Mouse (Mus musculus): Measurements from ENCODE around the gene Oaz1. TPM values are rescaled to one million over a fixed set of nuclear protein-coding genes. Genes with fewer than 3 reads are reported as not detected.
A peak's percentile ranks its signal among the peaks of the same experiment; 100 is the strongest.

Oaz1 gene
- polyA plus RNA-seq, 1 experiment from 2014 or later: 1,351 TPM

DNA sequence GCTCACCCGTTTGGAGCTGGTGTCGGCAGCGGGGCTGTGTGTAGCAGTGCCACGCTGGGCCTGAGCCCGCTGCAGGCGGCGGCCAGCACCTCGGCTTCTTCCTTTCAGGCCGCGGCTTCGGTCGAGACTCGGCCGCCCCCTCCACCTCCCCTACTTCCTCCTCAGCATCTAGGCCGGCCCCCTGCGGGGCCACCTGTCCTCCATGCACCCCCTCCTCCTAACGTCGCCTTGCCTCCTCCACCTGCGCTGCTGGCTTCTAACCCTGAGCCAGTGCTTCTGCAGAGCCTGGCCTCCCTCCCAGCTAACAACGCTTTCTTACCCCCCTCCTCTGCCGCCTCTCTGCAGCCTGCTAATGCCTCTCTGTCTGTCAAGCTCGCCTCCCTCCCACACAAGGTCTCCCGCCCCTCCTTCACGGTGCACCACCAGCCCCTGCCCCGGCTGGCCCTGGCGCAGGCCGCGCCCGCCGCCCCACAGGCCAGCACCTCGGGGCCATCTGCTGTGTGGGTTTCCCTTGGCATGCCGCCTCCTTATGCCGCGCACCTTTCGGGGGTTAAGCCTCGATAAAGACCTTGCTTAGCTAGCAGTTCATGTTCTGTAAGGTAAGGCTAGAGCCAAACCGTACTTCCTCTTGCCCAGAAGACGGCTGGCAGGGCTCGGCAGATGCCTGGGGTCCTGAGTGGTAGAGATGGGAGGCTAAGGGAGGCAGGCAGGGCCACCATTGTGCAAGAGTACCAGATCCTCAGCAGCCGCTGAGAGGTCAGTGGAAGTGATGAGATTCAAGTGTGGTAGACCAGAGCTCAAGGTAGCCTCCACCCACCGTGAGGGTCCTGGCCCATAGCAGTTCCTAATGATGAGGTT is 34.1 kb upstream of the Oaz1 start:
- Histone ChIP-seq H3K4me3 (replicated peaks; ENCODE audit: low read length) (no peak overlapping the region), H3K4me2 (ENCODE audit: low read length) (no peak overlapping the region), H3K27me3 (replicated peaks; ENCODE audit: control insufficient read depth, insufficient read depth, low read length) (no peaks in the 10 kb centered on the region), H3K9me3 (ENCODE audit: control insufficient read depth, low read length) (no peaks in the 10 kb centered on the region), H3K27ac (ENCODE audit: low read length) (0 out of 2 replicates have a peak overlapping the region, but pooled peaks have one; percentile 14), H3K9ac (replicated peaks; ENCODE audit: low read depth, low read length) (no peak overlapping the region), H3K4me1 (replicated peaks; ENCODE audit: control insufficient read depth, insufficient read depth, low read length) (peaks cover 13% of the 10 kb centered on the region), H3K36me3 (ENCODE audit: control insufficient read depth, insufficient read depth) (peaks cover 44% of the 10 kb centered on the region)
- ATAC-seq: no peak
- WGBS: 71% methylated on average over 41 of the region's 41 CpGs

- no peak overlapping the region for H3K4me2 ChIP-seq (ENCODE audit: low read length)
- no peaks in the 10 kb centered on the region for H3K9me3 ChIP-seq (ENCODE audit: control insufficient read depth, low read length)
- H3K4me1 ChIP-seq (replicated peaks; ENCODE audit: control insufficient read depth, insufficient read depth, low read length): peaks cover 13% of the 10 kb centered on the region
- no peak for ATAC-seq
- peaks cover 37% of the 10 kb centered on the region for H3K36me3 ChIP-seq (ENCODE audit: control insufficient read depth, insufficient read depth)
- WGBS: 88% methylated on average over 13 of the region's 13 CpGs
- no peak overlapping the region for H3K27ac ChIP-seq (ENCODE audit: low read length)
- H3K9ac ChIP-seq (replicated peaks; ENCODE audit: low read depth, low read length): no peak overlapping the region
- no peak overlapping the region for H3K4me3 ChIP-seq (replicated peaks; ENCODE audit: low read length)
- no peaks in the 10 kb centered on the region for H3K27me3 ChIP-seq (replicated peaks; ENCODE audit: control insufficient read depth, insufficient read depth, low read length)
Observed at GRCm38 (mm10) chr10:80793033-80793784, 33.2 kb upstream of the Oaz1 start.

DNA sequence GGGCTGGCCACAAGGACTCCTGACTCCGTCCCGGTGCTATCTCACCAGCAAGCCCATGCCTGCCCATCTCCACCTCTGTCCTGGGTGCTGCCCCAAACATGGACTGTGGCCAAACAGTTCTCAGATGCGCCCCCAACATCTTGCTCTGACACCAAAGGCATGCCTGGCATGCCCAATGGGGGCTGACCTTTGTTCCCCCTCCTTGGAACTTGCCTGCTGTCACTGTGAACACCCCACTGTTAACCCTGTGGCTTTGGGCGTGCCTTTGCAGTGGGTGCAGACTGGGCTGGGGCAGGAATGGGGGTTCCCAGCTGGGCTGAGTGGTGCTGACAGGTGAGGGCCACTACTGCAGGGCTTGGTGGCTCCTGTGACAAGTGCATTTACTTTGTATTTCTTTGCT is 32.7 kb upstream of the Oaz1 start:
- no peak overlapping the region for H3K4me2 ChIP-seq (ENCODE audit: low read length)
- 90% methylated on average over 4 of the region's 4 CpGs for WGBS
- no peaks in the 10 kb centered on the region for H3K9me3 ChIP-seq (ENCODE audit: control insufficient read depth, low read length)
- no peak for ATAC-seq
- no peaks in the 10 kb centered on the region for H3K27me3 ChIP-seq (replicated peaks; ENCODE audit: control insufficient read depth, insufficient read depth, low read length)
- no peak overlapping the region for H3K4me3 ChIP-seq (replicated peaks; ENCODE audit: low read length)
- no peak overlapping the region for H3K9ac ChIP-seq (replicated peaks; ENCODE audit: low read depth, low read length)
- no peak overlapping the region for H3K27ac ChIP-seq (ENCODE audit: low read length)
- peaks cover 33% of the 10 kb centered on the region for H3K36me3 ChIP-seq (ENCODE audit: control insufficient read depth, insufficient read depth)
- H3K4me1 ChIP-seq (replicated peaks; ENCODE audit: control insufficient read depth, insufficient read depth, low read length): peaks cover 13% of the 10 kb centered on the region

DNA sequence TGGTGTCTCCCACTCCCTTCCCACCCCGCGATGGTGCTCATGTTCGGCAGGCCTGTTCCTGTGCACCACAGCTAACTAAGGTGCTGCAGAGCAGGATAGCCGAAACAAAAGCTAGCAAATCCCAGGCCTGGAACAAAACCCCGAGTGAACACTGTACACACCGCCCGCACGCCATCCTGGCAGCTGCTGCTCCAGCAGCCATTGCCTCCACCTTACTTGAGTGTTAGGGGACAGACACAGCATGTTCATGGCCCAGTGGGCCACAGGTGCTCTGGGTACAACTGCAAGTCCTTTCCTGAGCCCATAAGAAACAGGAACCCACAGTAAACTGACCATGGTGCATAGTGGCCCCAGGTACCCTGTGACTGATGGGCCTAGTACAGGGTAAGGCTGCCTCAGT is 31.7 kb upstream of the Oaz1 start:
- peaks cover 25% of the 10 kb centered on the region for H3K36me3 ChIP-seq (ENCODE audit: control insufficient read depth, insufficient read depth)
- ATAC-seq: no peak
- H3K9me3 ChIP-seq (ENCODE audit: control insufficient read depth, low read length): no peaks in the 10 kb centered on the region
- no peak overlapping the region for H3K27ac ChIP-seq (ENCODE audit: low read length)
- no peaks in the 10 kb centered on the region for H3K27me3 ChIP-seq (replicated peaks; ENCODE audit: control insufficient read depth, insufficient read depth, low read length)
- peaks cover 19% of the 10 kb centered on the region for H3K4me1 ChIP-seq (replicated peaks; ENCODE audit: control insufficient read depth, insufficient read depth, low read length)
- H3K4me2 ChIP-seq (ENCODE audit: low read length): no peak overlapping the region
- 89% methylated on average over 8 of the region's 8 CpGs for WGBS
- H3K9ac ChIP-seq (replicated peaks; ENCODE audit: low read depth, low read length): no peak overlapping the region
- H3K4me3 ChIP-seq (replicated peaks; ENCODE audit: low read length): no peak overlapping the region

DNA sequence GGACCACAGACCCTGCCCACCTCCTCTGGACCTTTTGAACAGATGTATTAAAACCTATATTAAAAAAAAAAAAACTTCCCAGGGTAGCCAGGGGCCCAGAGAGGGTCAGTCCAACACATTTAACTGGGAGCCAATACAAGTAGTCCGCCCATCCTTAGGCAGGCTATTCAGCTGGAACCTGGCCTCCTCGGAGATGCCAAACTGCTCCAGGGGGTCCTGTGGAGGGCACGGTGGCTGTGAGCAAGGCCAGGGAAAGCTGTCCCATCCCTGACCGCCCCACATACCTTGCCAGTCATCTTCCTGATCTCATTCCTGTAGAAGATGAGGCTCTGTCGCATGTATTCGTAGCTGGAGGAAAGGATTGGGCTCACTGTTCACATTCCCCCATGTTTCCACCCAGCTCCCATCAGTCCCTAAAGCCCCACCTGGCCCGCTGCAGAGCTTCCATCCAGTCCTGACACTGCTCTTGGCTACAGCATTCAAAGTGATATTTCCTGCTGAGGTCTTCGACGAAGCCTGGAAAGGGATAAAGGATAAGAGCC is 30.1 kb upstream of the Oaz1 start:
- H3K36me3 ChIP-seq (ENCODE audit: control insufficient read depth, insufficient read depth): peaks cover 16% of the 10 kb centered on the region; the same call in 1 of the 2 replicates
- H3K27me3 ChIP-seq (replicated peaks; ENCODE audit: control insufficient read depth, insufficient read depth, low read length): no peaks in the 10 kb centered on the region
- H3K9ac ChIP-seq (replicated peaks; ENCODE audit: low read depth, low read length): no peak overlapping the region
- H3K9me3 ChIP-seq (ENCODE audit: control insufficient read depth, low read length): no peaks in the 10 kb centered on the region
- H3K27ac ChIP-seq (ENCODE audit: low read length): no peak overlapping the region
- ATAC-seq: no peak
- no peak overlapping the region for H3K4me3 ChIP-seq (replicated peaks; ENCODE audit: low read length)
- WGBS: 85% methylated on average over 9 of the region's 9 CpGs
- peaks cover 27% of the 10 kb centered on the region for H3K4me1 ChIP-seq (replicated peaks; ENCODE audit: control insufficient read depth, insufficient read depth, low read length)
- peak overlapping the region; percentile 68 for H3K4me2 ChIP-seq (ENCODE audit: low read length)

DNA sequence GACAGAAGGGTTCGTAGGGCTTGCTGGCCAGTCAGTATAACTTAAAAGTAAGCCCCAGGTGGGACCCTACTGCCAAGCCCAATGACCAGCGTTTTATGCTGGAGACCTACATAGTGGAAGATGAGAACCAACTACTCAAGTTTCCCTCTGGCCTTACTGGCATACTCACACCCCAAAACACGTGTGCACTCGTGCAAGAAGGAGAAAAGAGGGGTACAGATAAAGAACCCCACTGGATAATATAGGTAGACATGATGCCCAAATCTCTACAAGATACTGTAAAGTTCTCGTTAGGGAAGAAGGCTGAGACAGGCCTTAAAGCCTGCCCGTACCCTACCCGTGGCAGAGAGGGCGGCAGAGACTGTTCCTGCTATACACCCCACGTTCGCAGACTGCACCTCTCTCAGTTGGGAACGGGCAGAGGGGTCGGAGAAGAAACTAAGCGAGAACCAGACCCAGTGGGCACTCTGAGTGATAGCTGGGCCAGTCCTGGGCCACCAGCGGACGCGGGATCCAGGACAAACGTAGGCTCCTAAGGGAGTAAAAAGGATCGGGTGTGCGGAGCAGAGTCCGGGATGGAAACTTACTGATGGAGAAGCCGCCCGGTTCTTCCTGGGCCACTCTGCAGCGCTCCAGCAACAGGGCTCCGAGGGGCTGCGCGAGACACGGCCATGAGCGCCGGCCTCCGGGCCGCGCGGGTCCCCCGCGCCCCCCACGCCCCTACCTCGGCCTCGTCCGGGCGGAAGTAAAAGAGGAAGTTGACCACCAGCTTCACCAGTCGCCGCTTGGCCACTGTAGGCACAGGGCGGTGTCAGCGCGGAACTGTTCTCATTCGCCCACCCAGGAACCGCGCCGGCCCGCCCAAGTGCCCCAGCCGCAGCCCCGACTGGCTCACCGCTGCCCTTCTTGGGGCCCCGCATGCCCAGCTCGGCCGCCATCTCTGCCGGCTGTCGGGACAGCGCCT is 29.0 kb upstream of the Oaz1 start:
- peak; percentile 70 for ATAC-seq

GRCm38 (mm10) chr10:80798150-80799006 is 28.1 kb upstream of the Oaz1 start, which contains the start of the genes Sf3a2 and Plekhj1:
TSS of gene Sf3a2 (plus strand) at chr10:80798198.
TSS of gene Plekhj1 (minus strand) at chr10:80798626.
- H3K4me2 ChIP-seq (ENCODE audit: low read length): peak within 1 kb of the TSS; percentile 86
- H3K27ac ChIP-seq (ENCODE audit: low read length): peak within 1 kb of the TSS; percentile 97
- H3K4me1 ChIP-seq (replicated peaks; ENCODE audit: control insufficient read depth, insufficient read depth, low read length): peaks cover 24% of the 10 kb centered on the region
- H3K27me3 ChIP-seq (replicated peaks; ENCODE audit: control insufficient read depth, insufficient read depth, low read length): no peaks in the 10 kb centered on the region
- H3K9me3 ChIP-seq (ENCODE audit: control insufficient read depth, low read length): no peaks in the 10 kb centered on the region
- H3K9ac ChIP-seq (replicated peaks; ENCODE audit: low read depth, low read length): peak within 1 kb of the TSS; percentile 96
- peak within 1 kb of the TSS; percentile 92 for H3K4me3 ChIP-seq (replicated peaks; ENCODE audit: low read length)
- under 1% methylated on average over 100 of the region's 104 CpGs for WGBS
- H3K36me3 ChIP-seq (ENCODE audit: control insufficient read depth, insufficient read depth): peaks cover 21% of the 10 kb centered on the region; the same call in 1 of the 2 replicates
- ATAC-seq: peak; percentile 94

More for the DNA sequence above, 29.0 kb upstream of the Oaz1 start:
- Histone ChIP-seq H3K9ac (replicated peaks; ENCODE audit: low read depth, low read length) (peak overlapping the region; percentile 96), H3K4me3 (replicated peaks; ENCODE audit: low read length) (peak overlapping the region; percentile 92), H3K27me3 (replicated peaks; ENCODE audit: control insufficient read depth, insufficient read depth, low read length) (no peaks in the 10 kb centered on the region), H3K9me3 (ENCODE audit: control insufficient read depth, low read length) (no peaks in the 10 kb centered on the region), H3K27ac (ENCODE audit: low read length) (peak overlapping the region; percentile 97), H3K4me2 (ENCODE audit: low read length) (peak overlapping the region; percentile 68), H3K36me3 (ENCODE audit: control insufficient read depth, insufficient read depth) (peaks cover 19% of the 10 kb centered on the region; the same call in 1 of the 2 replicates), H3K4me1 (replicated peaks; ENCODE audit: control insufficient read depth, insufficient read depth, low read length) (peaks cover 24% of the 10 kb centered on the region)
- 2% methylated on average over 55 of the region's 59 CpGs for WGBS

GRCm38 (mm10) chr10:80799070-80799566 is 27.3 kb upstream of the Oaz1 start:
- no peaks in the 10 kb centered on the region for H3K27me3 ChIP-seq (replicated peaks; ENCODE audit: control insufficient read depth, insufficient read depth, low read length)
- no peak for ATAC-seq
- peaks cover 24% of the 10 kb centered on the region for H3K4me1 ChIP-seq (replicated peaks; ENCODE audit: control insufficient read depth, insufficient read depth, low read length)
- H3K36me3 ChIP-seq (ENCODE audit: control insufficient read depth, insufficient read depth): peaks cover 21% of the 10 kb centered on the region
- H3K27ac ChIP-seq (ENCODE audit: low read length): peak overlapping the region; percentile 97
- H3K4me3 ChIP-seq (replicated peaks; ENCODE audit: low read length): peak overlapping the region; percentile 92
- peak overlapping the region; percentile 86 for H3K4me2 ChIP-seq (ENCODE audit: low read length)
- peak overlapping the region; percentile 96 for H3K9ac ChIP-seq (replicated peaks; ENCODE audit: low read depth, low read length)
- no peaks in the 10 kb centered on the region for H3K9me3 ChIP-seq (ENCODE audit: control insufficient read depth, low read length)
- whole genome bisulfite sequencing: 2% methylated on average over 18 of the region's 18 CpGs
